Mouse (Mus musculus) adrenal gland, postnatal 36 days (tissue): ENCODE measurements around the gene Acot3. TPM values are rescaled to one million over a fixed set of nuclear protein-coding genes. Genes with fewer than 3 reads are reported as not detected.
"Not testable (repeated sequence)": the region's sequence is repeated elsewhere in the genome, so short reads cannot be mapped to it uniquely, and the experiment has no call there.

Experiments
- DNase-seq, 2 experiments: peaks; one replicate each; pipeline ENCODE4 v3.0.0; 2021; ENCODE audit warnings: mixed read lengths in 1 of 2
- long read RNA-seq, 2 experiments: library from polyadenylated mRNA; stranded (forward); transcript quantifications; one replicate each; pipeline ENCODE4 v2.0.0; 2021; ENCODE audit warnings: borderline sequencing depth in 2 of 2
- total RNA-seq, 2 experiments: library from RNA; stranded (reverse); gene quantifications; 2 replicates each; pipeline ENCODE4 v1.2.3; 2021

Acot3 gene
- 1 to 10 TPM in 1 of 2 experiments, not detected in 1; 1.3 TPM for total RNA-seq
- long read RNA-seq, experiment 1, partial matches to known transcripts = 2 of 2 reads
- long read RNA-seq, experiment 1, other reads (novel, unspliced or antisense) = 0 of 2 reads
- long read RNA-seq, experiment 2 = 0 reads

GRCm38 (mm10) chr12:84051937-84052474 lies at the start of gene Acot3:
Gene Acot3 (plus strand): TSS chr12:84052144.
- DNase-seq = no peak

DNA sequence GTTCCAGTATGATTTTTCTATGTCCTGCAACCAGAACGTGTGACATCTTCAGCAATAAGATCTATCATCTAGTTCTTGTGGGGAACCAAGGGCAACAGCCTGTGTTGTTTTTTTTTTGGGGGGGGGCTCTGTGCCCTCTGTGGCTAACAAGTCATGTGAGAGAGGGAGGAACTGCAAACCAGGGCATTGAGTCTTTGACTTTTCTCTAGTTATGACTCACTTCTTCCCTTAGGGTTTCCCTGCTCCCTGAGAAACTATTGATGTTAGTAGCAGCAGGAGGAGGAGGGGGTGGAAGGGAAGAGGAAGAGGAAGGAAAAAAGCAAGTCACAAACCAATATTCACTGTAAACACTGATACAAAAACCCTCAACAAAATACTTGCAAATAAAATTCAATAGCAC lies 48.1 kb upstream of the Acot3 start:
- no peak for DNase-seq

DNA sequence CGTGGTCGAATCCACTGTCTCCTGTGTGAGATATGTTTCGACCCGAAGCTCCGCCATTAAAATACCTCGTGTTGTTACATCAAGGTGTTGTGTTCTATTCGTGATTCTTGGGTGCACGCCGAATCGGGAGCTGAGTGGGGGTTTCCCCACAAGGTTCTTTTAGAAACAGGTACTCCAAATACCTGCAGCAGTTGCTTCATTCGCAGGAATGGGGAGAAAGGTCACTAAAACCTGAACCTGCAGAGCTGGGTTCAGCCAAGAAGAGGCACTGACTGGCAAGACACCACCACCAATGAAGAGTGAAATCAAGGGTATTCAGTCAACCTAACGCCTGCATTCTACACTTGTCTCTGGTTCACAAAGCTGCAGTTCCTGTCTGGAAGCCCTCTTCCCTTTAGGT lies 43.7 kb upstream of the Acot3 start:
- DNase-seq = no peak

DNA sequence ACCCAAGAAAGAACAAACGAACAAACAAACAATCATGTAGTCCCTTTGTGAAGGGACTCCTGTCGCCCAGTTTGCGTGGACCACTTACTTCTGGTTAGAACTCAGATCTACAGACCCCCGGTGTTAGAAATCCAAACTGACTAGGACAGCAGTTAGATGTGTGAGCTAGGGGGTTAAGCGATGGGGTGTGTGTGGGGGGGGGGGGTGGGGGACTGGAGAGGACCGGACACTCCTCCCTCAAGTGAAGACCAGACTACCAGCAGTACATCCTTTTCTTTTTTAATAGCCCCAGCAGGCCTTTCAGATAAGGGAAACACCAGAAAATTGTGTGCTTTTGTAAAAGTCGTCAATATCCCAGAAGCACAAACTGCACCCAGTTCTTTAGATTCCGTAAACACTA lies 43.2 kb upstream of the Acot3 start:
- DNase-seq = no peak

- peak; percentile 71 to 75 for DNase-seq
These were observed 42.6 kb upstream of the Acot3 start, which contains the start of gene Acot1 for GRCm38 (mm10) chr12:84009171-84009965. Gene Acot1 (plus strand): TSS chr12:84009490.

GRCm38 (mm10) chr12:84010201-84010600 lies 41.7 kb upstream of the Acot3 start:
- DNase-seq = no peak

DNA sequence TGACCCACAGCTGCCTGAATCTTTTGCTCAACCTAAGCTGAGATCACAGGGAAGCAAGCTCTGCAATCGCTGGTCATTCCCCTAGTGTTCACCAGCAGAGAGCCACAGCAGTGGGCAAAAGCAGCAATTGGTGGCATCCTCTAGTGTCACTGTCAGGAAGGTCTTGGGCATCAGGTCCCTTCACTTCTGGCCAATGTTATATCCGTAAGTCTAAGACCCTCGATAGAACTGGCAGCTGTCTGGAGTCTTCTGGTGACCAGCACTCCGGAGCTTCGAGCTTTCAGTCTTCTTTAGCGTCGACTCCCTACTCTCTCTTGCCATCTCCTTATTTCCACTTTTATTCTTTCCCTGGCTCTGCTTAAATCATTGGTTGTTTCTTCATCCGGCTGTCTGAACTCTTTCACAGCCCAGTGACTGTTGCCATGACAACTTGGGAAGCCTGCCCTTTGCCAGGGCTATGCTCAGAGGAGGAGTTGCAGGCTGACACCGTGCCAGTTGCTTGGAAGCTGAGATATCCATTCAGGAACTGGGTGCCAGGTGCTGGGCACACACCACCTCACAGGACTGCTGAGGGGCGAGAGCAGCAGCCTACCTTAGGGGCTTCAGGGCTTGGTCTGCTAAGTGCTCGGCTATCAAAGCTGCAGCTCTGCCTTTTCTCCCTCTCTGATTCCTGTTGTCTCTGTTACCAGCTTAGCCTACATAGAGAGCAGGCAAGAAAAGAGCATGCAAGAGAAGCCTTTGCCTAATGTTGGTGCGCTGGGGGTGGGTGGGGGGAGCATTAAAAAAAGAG lies 40.5 kb upstream of the Acot3 start:
- DNase-seq = peak; percentile 88 to 89

GRCm38 (mm10) chr12:84013130-84013529 lies 38.8 kb upstream of the Acot3 start:
- DNase-seq = no peak

- no peak for DNase-seq
These were observed 38.2 kb upstream of the Acot3 start for GRCm38 (mm10) chr12:84013701-84014100.

GRCm38 (mm10) chr12:84020528-84020927 lies 31.4 kb upstream of the Acot3 start:
- DNase-seq = peak; percentile 56 to 82

GRCm38 (mm10) chr12:84022266-84022665 lies 29.7 kb upstream of the Acot3 start:
- DNase-seq = not testable (repeated sequence)

- DNase-seq = no peak
These were observed 28.7 kb upstream of the Acot3 start for GRCm38 (mm10) chr12:84023052-84023745.

GRCm38 (mm10) chr12:84025888-84026287 lies 26.1 kb upstream of the Acot3 start:
- no peak for DNase-seq

DNA sequence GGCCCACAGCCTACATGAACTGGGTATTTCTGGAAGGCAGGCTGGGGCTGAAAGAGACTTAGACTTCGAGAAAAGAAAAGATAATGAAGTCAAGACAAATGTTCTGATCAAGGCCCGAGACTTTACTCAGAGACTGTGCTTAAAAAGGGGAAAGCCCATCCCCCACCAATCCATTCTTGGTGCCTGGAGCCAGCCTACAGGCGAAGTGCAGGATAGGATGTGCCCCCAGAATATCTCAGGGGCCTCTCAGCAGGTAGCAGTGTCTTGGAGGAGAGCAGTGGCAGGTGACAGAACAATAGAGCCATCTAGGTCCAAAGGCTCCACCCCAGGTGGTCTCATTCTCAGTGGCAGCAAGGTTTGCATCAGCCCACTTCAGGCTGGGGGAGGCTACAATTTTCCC lies 23.6 kb upstream of the Acot3 start:
- DNase-seq = not testable (repeated sequence)

- not testable (repeated sequence) for DNase-seq
These were observed 22.9 kb upstream of the Acot3 start for GRCm38 (mm10) chr12:84029043-84029442.

DNA sequence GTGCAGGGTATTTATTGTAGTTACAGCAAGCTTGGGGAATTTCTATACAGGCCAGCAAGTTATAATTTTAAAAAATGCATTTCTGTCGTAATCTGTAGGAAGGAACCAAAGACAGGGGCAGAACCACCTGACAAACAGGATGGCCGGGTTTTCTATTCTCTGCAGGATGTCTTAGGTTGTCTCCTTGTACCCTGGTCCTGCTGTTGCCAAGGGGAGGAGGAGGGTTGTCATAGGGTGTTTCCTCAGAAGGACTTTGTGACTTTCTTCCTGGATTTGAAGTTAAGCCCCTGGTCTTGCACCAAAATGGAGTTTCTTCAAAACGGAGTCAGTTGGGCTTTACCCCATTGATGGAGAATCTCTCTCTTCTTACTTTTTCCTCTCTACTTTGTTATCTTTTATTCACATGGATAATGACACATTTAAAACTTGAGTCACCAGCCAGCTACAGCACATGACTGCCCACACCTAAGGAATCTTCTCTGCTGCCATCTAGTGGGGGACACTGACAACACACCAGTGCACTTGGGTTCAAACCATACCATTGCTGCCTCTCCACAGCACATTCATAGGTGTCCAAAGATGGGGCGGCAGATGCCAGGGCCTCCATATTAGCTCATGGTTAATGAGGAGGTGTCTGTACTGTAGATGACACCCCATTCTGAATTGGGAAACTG lies 21.1 kb upstream of the Acot3 start:
- DNase-seq = peak; percentile 81 to 87

DNA sequence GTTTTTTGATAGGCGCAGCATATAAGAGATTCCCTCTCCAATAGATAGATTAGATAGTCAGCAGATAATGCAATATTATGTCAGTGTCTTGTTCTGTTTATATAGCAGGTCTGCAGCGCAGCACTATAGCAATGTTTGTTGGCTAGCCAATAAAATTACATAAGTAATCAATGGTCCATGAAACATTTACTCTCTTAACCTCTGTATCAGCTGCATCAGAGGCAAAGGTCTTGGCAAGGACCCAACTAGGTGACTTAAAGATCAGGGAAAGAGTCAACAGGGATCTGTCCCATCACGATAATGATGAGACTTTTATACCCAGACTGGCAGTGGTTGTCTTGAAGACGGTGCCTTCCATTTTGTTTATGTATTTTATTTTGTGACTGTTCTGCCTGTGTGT lies 19.1 kb upstream of the Acot3 start:
- no peak for DNase-seq

- not testable (repeated sequence) for DNase-seq
These were observed 18.6 kb upstream of the Acot3 start for GRCm38 (mm10) chr12:84033302-84033701.

DNA sequence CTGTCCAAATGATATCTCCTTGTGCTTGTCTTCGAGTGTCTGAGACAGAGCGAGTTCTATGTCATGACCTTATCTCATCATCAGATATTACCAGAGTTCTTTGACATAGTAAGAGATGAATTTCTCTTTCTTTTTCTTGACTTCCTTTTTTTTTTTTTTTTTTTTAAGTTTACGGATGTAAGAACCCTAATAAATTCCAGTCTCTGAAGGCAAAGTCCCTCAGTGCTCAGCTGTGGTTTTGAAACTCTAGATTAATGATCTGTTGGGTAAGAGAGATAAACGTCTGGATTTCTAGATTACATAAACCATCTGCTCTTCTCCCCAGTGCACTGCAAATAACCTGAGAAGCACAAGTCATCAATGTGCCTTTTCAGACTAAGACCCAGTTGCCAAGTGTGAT lies 17.8 kb upstream of the Acot3 start:
- no peak for DNase-seq

DNA sequence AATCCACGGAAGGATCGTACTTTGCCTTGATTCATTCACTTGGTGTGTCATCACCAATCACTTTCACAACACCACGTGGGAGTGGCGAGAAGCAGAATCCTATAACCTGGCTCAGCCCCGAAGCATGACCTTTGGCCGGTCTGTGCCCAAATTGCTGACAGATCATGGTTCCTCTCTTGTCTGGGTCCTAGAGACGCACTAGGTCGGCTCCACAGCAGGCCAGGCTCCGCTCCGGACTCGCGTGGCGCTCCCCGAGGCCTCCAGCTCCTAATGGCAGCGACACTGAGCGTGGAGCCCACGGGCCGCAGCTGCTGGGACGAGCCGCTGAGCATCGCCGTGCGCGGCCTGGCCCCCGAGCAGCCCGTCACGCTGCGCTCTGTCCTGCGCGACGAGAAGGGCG lies 13.7 kb upstream of the Acot3 start, which contains the start of gene Acot4:
Gene Acot4 (plus strand): TSS at position 139 of the 400 bp plus-strand sequence.
- peak; percentile 51 to 55 for DNase-seq

GRCm38 (mm10) chr12:84038691-84039111 lies 13.2 kb upstream of the Acot3 start, which contains the start of gene Gm49366:
Gene Gm49366 (plus strand): TSS chr12:84038935.
- DNase-seq = peak; percentile 38 to 40
